Mouse (Mus musculus): ENCODE results near the gene Txlna.
A peak's percentile ranks its signal among the peaks of the same experiment; 100 is the strongest.

Gene Txlna

DNA sequence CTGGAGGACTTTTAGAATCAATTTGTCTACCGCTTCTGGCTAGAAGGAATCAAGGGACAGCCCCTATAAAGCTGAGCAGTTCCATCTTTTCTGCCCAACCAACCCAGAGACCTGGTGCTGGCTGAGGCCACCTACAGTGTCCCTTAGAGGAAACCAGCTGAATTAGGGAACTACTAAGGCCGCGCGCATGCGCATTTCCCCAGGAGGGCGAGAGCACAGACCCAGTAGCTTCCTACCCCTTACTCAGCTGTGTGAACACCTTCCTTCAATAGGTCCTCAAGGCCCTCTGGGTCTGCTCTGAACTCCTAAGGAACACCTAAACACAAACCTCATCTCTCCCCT, 15.9 kb downstream of the Txlna start:
- peak; percentile 69 for DNase-seq (ENCODE audit: extremely low spot score)

- DNase-seq (ENCODE audit: extremely low spot score), result peak; percentile 85
These were observed 16.4 kb downstream of the Txlna start for GRCm38 (mm10) chr4:129624281-129625028.

- peak; percentile 50 for DNase-seq (ENCODE audit: extremely low spot score)
These were observed 17.2 kb downstream of the Txlna start, which contains the start of gene Ccdc28b for GRCm38 (mm10) chr4:129623681-129624091. Gene Ccdc28b (minus strand): TSS chr4:129623947.

DNA sequence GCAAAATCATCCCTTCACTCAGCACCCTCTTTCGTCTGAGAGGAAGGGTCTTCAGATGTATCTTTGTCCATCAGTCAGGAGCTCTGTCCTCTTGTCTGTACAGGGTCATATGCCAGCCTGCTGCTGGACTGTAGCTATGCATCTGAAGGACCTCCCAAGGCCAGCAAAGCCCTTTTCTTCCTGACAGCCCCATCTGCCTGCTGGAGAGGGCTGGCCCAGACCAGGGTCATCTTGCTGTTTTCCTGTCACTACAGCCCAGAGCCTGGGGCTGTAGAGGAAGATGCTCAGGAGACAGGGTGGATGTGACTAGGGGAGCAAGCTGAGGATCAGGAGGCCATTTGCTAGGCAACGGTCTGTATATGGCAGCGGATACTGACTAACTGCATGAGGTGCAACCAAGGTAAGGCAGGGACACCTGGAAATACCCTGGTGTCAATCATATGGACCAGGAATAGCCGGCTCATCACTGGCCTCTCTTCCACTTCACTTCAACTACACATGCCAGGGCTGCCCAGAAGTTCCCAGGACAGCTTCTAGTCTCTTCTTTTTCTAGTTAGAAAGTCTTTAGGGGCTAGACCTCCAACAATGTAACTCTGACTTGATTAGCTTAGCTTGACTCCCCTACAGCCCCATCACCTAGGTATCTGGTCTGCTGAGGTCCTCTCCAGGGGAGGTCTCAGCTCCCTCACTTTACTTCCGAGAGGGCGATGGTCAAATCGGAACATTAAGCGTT, 17.9 kb downstream of the Txlna start:
- DNase-seq (ENCODE audit: extremely low spot score), result no peak

- DNase-seq (ENCODE audit: extremely low spot score), result no peak
These were observed 18.6 kb downstream of the Txlna start for GRCm38 (mm10) chr4:129622120-129622802.

DNA sequence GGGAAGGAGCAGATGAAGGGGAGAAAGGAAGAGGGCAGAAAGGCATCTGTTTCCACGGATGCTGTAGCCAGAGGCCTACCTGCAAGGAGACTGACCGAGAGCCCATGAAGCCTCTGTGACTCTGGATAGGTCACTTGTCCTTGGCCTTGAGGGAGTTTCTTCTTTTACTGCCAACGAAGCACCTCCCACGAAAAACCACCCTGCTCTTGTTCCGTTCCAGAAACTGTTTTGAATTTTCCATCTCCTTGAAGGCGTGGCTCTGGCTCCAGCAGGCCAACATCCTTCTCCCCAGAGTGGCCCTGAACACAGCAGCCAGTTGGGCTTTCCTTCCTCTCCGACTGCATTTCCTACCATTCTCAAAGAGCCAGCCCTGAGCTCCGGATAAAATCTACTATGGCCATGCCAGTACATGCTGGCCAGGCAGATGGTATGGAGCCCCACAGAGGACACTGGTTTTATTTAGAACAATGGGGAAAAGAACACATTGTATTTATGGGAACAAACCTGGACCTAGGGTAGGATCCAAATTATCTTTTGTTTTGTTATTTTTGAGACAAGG, 19.5 kb downstream of the Txlna start:
- DNase-seq (ENCODE audit: extremely low spot score), result no peak

- no peak for DNase-seq (ENCODE audit: extremely low spot score)
These were observed 20.2 kb downstream of the Txlna start for GRCm38 (mm10) chr4:129620419-129621282.

DNA sequence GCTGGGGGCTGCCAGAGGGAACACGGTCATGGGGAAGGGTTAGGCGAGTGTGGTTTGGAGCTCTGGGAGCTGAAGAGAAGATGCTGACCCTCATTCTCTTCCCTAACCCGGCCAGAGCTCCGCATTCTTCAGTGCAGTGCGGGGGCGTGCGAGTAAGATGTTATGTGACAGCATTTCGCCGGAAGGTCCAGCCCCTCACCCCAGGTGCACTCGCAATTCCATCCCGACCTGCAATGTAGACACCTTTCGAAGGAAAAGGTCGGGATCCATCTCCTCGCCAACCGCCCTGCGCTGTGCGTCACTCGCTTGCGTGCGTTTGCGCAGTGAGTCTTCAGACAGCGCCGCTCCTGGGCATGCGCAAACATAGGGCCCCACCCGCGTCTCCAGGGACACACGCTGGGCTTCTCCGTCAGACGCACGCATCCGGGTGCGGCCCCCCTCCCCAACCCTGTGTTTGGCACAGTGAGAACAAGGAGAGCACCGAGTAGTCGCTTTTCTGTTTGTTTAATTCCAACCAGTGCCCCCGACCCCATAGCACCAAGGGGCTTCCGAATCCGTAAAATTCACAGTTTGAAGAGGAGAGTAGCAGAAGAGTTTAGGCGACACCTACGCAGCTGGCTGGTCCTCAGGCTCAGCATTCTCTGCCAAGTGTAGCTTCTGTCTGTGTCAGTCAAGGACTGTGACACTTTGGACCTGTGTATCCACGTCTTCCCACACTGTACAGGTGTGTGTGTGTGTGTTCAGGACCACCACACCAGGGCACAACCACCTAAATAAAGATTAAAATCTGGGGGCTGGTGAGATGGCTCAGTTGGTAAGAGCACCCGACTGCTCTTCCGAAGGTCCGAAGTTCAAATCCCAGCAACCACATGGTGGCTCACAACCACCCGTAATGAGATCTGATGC, 21.8 kb downstream of the Txlna start, which contains the start of gene Iqcc:
Gene Iqcc (minus strand): TSS at position 314 of the 906 bp plus-strand sequence.
- peak; percentile 90 for DNase-seq (ENCODE audit: extremely low spot score)

GRCm38 (mm10) chr4:129618031-129618430, 22.8 kb downstream of the Txlna start:
- DNase-seq (ENCODE audit: extremely low spot score), result no peak

GRCm38 (mm10) chr4:129617121-129617641, 23.7 kb downstream of the Txlna start:
- no peak for DNase-seq (ENCODE audit: extremely low spot score)

DNA sequence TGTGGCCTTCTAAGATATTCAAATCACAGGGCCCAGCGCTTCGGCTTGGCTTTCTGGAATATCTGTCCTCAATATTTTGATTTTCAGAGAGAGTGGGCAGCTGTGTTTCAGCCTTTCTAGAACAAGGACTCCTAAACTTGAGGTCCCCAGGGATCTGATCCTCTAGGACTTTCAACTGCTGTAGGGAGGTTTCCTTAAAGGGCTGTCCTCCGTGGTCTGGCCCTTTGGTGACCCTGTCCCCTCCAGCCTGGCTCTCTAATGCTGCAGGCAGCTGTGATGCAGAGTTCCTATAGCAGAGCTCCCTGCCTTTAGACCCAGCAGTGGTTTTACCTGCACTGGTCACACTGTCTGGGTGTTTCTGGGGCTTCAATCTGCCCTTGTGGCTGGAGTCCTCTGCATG, 24.2 kb downstream of the Txlna start:
- DNase-seq (ENCODE audit: extremely low spot score), result no peak

DNA sequence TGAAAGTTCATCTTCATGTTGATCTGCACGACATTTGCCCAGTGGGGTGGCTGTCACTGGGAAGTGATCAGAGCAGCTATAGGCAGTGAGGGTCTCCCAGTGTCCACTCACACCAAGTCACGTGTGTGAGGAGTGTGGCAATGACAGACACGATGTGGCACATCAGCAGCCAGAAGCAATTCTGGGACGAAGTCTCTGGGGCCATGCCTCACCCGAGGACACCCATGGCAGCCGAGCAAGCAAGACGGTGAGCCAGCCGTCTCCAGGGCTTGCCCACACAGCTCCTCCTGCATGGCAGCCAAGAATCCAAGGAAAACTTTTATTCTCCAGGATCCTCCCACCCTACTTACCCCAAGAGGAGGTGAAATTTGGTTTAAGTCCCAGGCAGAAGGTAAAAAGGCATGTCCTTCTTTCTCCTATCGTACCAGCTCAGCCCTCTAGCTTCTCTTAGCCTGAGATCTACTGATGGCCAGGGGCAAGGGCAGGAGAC, 25.0 kb downstream of the Txlna start:
- DNase-seq (ENCODE audit: extremely low spot score), result no peak

DNA sequence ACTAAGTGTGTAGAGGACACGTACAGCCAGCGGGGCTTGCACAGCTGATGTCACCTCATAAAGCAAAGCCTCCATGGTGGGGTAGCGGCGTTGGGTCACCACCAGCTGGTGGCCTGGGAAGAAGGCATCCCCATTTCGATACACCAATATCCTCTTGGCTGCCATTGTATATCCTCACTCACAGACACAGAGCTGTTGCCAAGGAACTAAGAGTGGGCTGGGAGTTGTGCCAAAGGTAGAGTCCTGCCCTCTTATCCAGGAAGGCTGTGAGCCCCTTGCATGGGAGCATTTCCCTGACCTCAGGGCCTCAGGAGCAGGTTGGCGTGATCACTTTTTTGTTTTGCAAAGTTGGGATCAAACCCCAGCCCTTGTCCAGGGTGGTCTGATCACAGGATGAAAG, 26.8 kb downstream of the Txlna start, which contains the start of gene Dcdc2b:
Gene Dcdc2b (minus strand): TSS at position 165 of the 400 bp plus-strand sequence.
- DNase-seq (ENCODE audit: extremely low spot score), result no peak

DNA sequence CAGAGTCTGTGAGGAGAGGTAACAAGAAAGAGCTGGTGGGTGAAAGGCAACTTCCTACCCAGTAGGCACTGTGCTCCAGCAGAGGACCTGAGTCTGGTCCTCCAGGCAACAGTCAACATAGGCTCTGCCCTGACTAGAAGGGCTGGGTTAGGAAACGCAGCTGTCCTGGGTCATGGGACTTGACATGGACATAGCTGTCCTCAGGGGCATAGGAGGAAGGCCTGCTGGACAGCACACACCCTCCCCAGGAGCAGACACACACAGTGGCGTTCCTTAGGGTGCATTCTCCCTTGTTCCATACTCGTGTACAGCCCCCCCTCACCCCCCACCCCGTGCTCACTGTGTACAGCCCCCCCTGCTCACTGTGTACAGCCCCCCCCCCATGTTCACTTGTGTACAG, 30.4 kb downstream of the Txlna start:
- no peak for DNase-seq (ENCODE audit: extremely low spot score)

DNA sequence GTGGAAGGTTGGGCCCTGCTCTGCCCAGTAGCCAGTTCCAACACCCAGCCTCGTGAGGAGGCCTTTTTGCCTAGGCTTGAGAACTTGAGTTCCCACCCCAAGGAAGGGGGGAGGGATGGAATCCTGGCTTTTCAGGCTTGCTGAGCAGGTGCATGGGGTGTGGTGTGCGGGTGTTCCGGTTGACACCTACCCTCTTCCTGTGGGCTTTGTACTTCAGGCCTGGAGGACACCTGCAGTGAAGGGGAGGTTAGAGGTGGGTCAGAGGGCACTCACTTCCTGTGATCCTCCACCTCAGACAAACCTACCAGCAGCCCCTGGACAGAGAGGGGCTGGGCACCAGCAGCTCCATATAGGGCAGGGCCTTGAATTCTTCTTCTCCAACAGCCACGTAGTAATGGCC, 30.8 kb downstream of the Txlna start:
- DNase-seq (ENCODE audit: extremely low spot score), result no peak

- DNase-seq (ENCODE audit: extremely low spot score), result no peak
These were observed 31.7 kb downstream of the Txlna start for GRCm38 (mm10) chr4:129609139-129609631.

DNA sequence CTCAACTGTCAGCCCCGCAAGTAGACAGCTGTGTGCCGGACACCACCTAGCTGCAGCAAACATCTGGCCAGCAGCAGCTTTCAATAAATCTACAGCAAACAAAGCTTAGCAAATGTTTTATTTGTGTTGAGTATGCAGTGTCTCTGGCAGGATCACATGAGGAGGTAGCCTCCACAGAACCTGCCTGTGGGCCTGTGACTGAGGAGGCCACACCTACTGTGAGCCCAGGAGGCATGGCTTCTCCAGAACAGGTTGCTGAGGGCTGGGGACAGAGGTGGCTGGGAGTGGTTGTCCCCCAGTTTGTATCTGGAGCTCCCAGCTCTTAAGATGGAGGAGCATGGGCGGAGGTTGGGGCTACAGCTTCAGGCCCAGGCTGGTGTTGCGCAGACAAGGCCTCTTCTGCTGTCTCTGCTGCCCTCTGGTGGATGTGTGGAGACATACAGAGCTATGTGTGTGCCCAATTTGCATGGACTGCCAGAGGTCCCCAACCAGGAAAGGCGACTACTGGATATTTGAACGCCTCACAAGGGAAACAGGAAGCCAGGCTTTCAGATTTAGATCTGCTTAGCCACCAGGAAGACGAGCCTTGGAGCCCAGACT, 32.3 kb downstream of the Txlna start:
- DNase-seq (ENCODE audit: extremely low spot score), result peak; percentile 82

- DNase-seq (ENCODE audit: extremely low spot score), result peak; percentile 84
These were observed 40.4 kb downstream of the Txlna start, which contains the start of the genes Eif3i and Tmem234 for GRCm38 (mm10) chr4:129600233-129601158. Gene Eif3i (minus strand): TSS chr4:129600648. Gene Tmem234 (plus strand): TSS chr4:129600668.

All from embryo, embryonic 9.5 days (tissue).